Mouse (Mus musculus): ENCODE results near the gene Agbl4. TPM values are rescaled to one million over a fixed set of nuclear protein-coding genes. Genes with fewer than 3 reads are reported as not detected.

Agbl4 gene
- total RNA-seq, 2 experiments from 2014 or later = 13.4 to 15.3 TPM

DNA sequence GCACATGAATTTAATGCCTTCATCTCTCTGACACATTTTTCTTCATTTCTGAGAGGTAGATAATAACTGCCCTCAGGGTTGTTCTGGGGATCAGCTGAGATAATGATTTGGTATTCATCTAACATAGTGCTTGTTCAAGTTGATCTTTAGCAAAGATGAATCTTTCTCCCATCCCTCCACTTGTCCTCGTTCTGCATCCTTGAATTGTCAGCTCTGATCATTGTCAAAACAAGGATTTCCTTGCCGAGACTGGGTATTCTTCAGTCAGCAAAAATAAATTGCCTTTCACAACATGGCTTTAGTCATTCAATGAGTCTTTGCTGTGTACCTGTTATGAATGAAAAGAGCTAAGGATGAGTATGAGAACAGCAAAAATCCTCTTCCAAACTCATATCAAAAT is 970.3 kb downstream of the Agbl4 start:
- DNase-seq (ENCODE audit: extremely low spot score in 1 of 2, low spot score in 1 of 2) = no peak

DNA sequence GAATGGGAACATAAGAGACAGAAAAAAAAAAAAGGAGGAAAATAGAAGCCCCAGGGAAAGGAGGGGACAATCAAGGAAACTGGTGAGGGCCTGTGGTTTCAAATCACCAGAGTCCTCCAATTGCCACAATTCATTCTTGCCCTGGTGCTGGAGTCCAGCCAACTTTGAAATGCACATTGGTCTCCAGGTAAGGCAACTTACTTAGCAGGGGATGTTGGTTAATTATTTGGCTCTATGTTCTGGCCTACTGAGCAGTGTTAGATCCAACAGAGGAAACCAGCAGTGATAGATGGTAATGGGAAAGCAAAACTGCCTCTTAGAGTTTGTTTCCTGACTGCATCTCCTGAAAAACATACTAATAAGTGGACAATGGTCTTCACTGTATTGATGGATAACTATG is 979.7 kb downstream of the Agbl4 start:
- no peak for DNase-seq (ENCODE audit: extremely low spot score in 1 of 2, low spot score in 1 of 2)

- DNase-seq (ENCODE audit: extremely low spot score in 1 of 2, low spot score in 1 of 2) = no peak
Measured at GRCm38 (mm10) chr4:111378071-111378470, 980.6 kb downstream of the Agbl4 start.

DNA sequence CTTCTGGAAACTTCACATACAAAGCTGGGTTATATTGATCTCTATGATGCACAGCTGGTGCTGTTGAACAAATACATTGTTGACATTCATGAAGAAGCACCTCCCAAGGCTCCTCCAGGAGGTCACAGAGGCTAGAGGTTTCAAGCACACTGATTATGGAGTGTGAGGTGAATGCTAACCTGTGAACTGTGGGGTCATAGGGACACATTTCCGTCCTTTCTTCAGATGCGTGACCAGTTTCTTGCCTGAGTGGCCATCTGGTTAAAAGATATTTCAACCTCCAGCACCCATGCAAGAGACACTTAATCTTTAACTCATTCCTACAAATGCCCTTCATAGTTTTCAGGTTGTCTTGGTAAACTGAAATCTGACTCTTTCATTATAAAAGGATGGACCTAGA is 985.6 kb downstream of the Agbl4 start:
- DNase-seq (ENCODE audit: extremely low spot score in 1 of 2, low spot score in 1 of 2) = no peak

DNA sequence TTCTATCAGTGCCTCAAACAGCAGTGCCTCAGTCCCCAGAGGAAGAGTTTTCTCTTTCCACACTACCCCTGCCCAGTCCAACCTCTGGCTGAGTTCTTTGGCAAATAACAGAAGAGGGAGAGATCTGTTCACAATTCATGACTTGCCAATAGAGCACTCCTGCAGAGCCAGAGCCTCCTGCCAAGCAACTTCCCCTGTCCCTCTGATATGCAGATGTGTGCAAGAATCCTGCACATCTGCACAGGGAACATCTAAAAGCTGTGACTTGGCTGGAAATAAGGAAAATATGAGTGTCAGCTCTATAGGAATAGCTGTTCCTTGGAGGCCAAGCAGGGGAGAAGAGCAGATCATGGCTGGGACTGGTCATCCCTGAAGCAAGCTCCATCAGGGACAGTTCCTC is 993.3 kb downstream of the Agbl4 start:
- DNase-seq (ENCODE audit: extremely low spot score in 1 of 2, low spot score in 1 of 2) = no peak

DNA sequence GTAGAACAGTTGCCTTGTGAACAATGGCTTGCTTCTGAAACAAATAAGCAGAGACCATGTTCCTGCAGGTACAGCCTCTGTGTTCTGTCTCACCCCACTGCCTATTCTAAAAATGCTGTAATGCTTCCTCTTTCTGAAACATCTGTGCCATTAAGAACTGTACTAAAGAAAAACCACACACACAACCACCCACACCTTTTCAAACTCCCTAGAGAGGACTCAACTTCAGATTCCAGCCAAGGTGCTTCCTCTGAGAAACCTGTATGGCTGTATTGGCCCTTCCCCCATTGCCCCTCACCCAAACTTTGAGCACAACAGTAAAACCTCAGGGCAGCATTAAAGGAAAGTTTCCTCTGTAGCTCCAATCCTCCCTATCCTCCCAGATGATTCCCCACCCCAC is 1002.3 kb downstream of the Agbl4 start:
- no peak for DNase-seq (ENCODE audit: extremely low spot score in 1 of 2, low spot score in 1 of 2)

- no peak for DNase-seq (ENCODE audit: extremely low spot score in 1 of 2, low spot score in 1 of 2)
Measured at GRCm38 (mm10) chr4:111400676-111401075, 1003.2 kb downstream of the Agbl4 start.

GRCm38 (mm10) chr4:111403243-111403642 is 1005.8 kb downstream of the Agbl4 start:
- no peak for DNase-seq (ENCODE audit: extremely low spot score in 1 of 2, low spot score in 1 of 2)

DNA sequence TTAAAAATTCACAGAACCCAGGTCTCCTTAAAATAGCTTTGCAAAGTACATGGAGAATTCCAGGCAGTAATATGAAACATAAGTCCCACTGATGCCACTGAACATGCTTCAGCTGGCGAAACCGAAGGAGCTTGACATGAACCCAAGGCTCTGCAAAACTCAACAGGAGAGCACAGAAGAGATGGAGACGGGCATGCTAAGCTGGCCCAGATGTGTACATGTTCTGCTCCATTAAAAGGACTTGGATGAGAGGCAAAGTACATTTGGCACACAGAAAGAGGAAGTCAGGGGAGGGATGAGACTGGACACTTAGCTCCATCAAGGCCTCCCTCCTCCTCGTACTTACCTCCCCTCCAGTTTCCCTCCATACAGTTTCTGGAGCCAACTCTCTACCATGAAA is 1013.3 kb downstream of the Agbl4 start:
- no peak for DNase-seq (ENCODE audit: extremely low spot score in 1 of 2, low spot score in 1 of 2)

DNA sequence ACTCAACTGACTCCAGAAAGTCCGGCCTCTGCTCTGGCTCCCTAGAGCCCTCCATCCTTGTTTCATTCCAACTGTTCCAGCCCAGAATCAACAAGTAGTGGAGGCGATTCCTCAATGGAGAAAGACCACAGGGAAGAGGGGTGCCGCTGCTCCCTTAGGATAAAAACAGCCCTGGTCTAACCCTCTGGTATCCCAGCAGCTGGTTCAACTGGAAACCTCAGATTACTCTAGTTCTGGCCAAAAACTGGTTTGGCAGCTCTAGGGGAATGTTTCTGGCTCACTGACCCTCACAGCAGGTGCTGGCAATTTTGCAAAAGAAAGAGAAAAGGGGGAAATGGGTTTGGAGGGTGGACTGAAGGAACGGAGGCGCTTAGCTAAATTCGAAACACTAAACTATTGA is 1016.9 kb downstream of the Agbl4 start:
- DNase-seq (ENCODE audit: extremely low spot score in 1 of 2, low spot score in 1 of 2) = peak in 1 of 2 experiments; percentile 23

GRCm38 (mm10) chr4:111414818-111415488 is 1017.5 kb downstream of the Agbl4 start, which contains the start of gene Bend5:
Gene Bend5 (plus strand): TSS chr4:111415006.
- peak; percentile 41 to 56 for DNase-seq (ENCODE audit: extremely low spot score in 1 of 2, low spot score in 1 of 2)

DNA sequence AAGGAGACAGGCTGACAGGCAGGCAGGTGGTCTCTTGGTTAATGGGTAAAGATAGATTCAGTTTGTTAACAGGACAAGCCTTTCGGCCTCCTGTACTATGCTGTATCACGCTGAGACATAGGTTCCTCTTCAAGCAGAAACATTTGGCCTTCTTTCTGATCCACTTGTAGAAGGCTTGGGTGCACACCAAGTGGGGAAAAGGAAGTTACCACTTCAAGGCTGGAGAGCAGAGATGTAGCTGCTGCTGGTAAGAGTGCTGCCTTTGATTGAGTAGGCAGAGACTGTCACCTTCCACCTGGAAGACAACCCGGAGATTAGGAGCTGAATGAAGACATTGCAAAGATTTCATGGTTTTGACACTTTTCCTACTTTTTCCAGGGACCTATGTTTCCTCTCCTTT is 1018.7 kb downstream of the Agbl4 start:
- no peak for DNase-seq (ENCODE audit: extremely low spot score in 1 of 2, low spot score in 1 of 2)

- no peak for DNase-seq (ENCODE audit: extremely low spot score in 1 of 2, low spot score in 1 of 2)
Measured at GRCm38 (mm10) chr4:111416551-111416950, 1019.1 kb downstream of the Agbl4 start.

DNA sequence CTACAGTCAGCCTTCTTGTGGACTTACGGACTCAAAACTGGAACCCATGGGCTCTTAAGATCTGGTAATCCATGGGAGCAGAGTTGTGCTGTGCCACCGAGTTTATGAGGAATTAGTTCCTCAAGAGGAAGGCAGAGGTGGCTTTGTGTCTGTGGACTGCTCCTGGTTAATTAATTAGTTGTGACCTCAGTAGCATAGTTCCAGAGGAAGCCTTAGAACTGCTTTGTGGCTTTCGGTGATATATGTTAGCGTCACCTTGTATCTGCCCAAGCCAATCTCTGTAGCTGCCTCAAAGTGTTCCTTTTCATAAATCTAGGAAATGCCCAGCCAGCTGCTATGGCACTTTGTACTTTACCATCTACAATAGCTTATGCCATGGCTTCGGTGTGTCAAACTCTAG is 1020.3 kb downstream of the Agbl4 start:
- DNase-seq (ENCODE audit: extremely low spot score in 1 of 2, low spot score in 1 of 2) = no peak

DNA sequence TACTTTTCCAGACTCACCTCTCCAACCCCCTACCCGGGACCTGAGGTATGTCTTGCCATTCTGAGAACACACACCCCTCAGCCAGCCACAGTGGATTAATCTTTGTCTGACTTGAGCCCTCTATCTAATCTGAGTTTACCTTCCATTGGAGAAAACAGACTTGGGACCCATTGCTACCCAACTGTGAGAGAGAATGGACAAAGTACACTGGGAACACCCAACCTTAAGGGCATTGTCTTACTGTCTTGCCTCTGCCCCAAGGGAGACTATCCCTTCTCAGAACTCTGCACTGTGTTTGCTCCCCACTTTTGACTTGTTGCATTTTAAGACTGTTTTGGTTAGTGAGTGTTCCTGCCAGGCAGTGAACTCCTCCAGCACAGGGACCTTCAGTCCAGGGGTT is 1022.0 kb downstream of the Agbl4 start:
- no peak for DNase-seq (ENCODE audit: extremely low spot score in 1 of 2, low spot score in 1 of 2)

- no peak for DNase-seq (ENCODE audit: extremely low spot score in 1 of 2, low spot score in 1 of 2)
Measured at GRCm38 (mm10) chr4:111420031-111420430, 1022.6 kb downstream of the Agbl4 start.

DNA sequence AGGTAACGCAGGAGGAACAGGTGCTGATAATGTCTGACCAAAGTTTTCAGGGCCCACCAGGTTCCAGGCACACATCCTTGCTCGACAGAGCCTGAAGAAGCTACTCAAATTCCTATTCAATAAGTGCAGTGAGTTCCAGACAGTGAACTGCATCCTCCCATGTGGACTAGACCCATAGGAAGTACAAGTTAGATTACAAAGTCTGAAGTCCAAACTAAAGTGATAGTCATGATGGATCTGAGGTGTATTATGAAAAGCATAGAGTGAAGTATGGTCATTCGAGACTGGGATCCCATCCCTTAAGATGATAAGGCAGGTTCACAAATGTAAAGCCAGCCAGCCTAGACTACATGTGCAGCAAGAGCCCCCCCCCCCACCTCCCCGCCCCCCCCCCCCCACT is 1023.5 kb downstream of the Agbl4 start:
- no peak for DNase-seq (ENCODE audit: extremely low spot score in 1 of 2, low spot score in 1 of 2)

DNA sequence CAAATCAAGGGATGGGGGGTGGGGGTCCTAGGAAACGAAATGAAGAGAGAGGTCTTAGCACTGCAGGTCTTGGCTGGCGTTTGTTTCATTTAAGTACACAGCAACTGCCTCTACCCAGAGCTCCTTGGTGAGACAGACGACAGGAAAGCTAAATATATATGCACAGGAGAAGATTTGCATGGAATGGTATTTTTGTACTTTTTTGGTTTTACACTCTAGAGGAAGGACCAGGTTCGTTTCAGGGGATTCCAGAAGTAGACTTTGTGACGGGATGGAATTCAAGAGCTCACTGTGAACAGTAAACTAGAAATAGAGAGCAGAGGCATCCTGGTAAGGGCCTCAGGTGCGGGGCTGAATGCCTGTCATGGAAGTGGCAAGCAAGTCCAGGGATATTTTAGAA is 1024.3 kb downstream of the Agbl4 start:
- DNase-seq (ENCODE audit: extremely low spot score in 1 of 2, low spot score in 1 of 2) = no peak

DNA sequence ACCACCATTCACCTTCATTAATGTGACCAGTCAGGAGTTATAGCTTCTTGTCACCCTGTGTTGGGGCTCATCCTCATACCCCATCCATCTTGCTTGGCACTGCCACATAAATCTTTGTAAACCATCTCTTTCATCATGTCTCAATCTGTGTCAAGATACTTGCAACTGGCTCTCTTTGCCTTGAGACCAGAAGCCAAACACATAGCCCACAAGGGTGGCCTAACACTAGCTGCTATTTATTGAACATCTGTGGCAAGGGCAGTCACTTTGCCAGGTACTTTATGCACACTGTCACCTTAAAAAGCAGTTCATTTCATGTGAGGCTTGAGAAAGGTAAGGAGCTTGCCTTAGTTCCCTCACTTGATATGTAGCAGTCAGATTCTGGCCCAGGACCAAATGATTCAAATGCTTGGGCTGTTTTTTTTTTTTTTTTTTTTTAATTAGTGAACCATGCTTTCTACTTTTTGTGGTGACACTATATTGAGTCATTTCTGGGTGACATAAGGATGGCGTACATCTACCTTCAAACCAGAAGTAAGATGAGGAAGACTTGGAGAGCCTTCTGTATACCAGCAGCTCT is 1027.0 kb downstream of the Agbl4 start:
- DNase-seq (ENCODE audit: extremely low spot score in 1 of 2, low spot score in 1 of 2) = no peak

DNA sequence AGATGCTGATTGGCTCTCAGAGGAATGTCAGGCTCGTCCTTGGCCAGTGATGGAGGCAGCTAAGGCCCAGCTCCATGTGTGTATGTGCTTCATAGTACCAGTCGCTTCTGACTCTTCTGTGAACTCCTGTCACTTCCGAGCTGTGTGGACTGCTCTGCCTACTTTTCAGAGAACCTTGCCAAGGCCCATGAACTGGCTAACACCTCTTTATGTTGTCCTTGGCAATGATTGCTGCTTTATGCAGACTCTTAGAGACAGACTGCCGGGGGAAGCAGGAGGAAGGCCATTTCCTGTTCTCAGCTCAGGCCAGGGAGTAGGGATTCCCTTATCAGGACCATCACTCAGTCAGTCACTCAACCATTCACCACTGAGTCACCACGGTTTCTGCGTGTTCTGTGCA is 1027.7 kb downstream of the Agbl4 start:
- DNase-seq (ENCODE audit: extremely low spot score in 1 of 2, low spot score in 1 of 2) = no peak

DNA sequence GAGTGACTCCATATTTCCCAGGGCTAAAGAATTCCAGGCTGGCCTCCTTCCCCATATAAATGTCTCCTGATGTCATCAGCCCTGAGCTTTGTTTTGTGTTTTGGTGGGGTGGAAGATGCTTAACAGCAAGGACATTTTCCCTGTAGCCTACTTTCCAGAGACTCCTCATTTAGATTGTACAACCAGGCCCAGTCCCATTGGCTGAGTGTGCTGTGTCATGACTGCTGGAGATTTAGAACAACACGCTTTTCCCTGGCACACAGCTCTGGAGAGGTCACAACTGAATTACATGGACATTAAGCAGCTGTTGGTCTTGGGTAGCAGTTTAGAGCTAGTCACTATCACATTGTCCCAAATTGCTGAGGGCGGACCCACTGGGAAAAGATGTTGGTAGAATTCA is 1033.7 kb downstream of the Agbl4 start:
- no peak for DNase-seq (ENCODE audit: extremely low spot score in 1 of 2, low spot score in 1 of 2)

GRCm38 (mm10) chr4:111432013-111432412 is 1034.6 kb downstream of the Agbl4 start:
- no peak for DNase-seq (ENCODE audit: extremely low spot score in 1 of 2, low spot score in 1 of 2)

All from layer of hippocampus, postnatal 25 days (tissue).